ENCODE assay signal across 13 mouse cellular contexts in genomic region chr3:153276101-153276829, GRCm38 (mm10).
DNase-seq lines count a peak whose midpoint lies in the region; ATAC-seq lines count a peak whose summit lies in the region.
"Had no signal": no experiment of that assay in that cellular context is flagged by ENCODE, and none has a peak within 500 bp of the region (broad histone marks: within the 10 kb centered on the region; RNA-seq: fewer than 3 reads in every experiment).

No protein-coding gene starts in this region.

- H3K9me3 ChIP-seq in hindbrain, embryonic 12.5 days (replicated peaks) = peaks cover 15% of the 10 kb centered on the region
- peaks cover 16% of the 10 kb centered on the region for H3K9me3 ChIP-seq in midbrain, embryonic 13.5 days
- H3K9me3 ChIP-seq: liver, embryonic 13.5 days had no signal

- 62% methylated on average over 8 of the region's 8 CpGs for WGBS in hindbrain, embryonic 12.5 days
- WGBS in midbrain, embryonic 13.5 days = 56% methylated on average over 8 of the region's 8 CpGs

- peak overlapping the region; percentile 42 for H3K4me2 ChIP-seq in hindbrain, embryonic 12.5 days (replicated peaks)
- H3K4me2 ChIP-seq in midbrain, embryonic 13.5 days (replicated peaks) = peak overlapping the region; percentile 40
- H3K4me2 ChIP-seq: heart, embryonic 13.5 days; liver, embryonic 13.5 days had no signal

- H3K27me3 ChIP-seq in hindbrain, embryonic 12.5 days = no peaks in the 10 kb centered on the region
- peaks cover 11% of the 10 kb centered on the region for H3K27me3 ChIP-seq in midbrain, embryonic 13.5 days
- H3K27me3 ChIP-seq: heart, embryonic 13.5 days; liver, embryonic 13.5 days had no signal

- peak; percentile 66 for DNase-seq in CD4-positive, CD25-positive, alpha-beta regulatory T cell, adult 2 months (ENCODE audit: low read depth, low spot score)
- DNase-seq in ES-CJ7 (ENCODE audit: low read depth, low spot score) = peak; percentile 38
- DNase-seq in embryo, embryonic 10 days (ENCODE audit: low spot score) = no peak
- no peak for DNase-seq in embryo, embryonic 9.5 days (ENCODE audit: extremely low spot score)
- DNase-seq in thymus, postnatal 4 days = no peak
- DNase-seq: cerebellum, postnatal 25 days; layer of hippocampus, adult 9-11 months; liver, embryonic 13.5 days; thymus, adult 2 months had no signal

- peaks cover 23% of the 10 kb centered on the region for H3K4me1 ChIP-seq in hindbrain, embryonic 12.5 days
- peaks cover 35% of the 10 kb centered on the region for H3K4me1 ChIP-seq in midbrain, embryonic 13.5 days (replicated peaks)

- H3K4me3 ChIP-seq in hindbrain, embryonic 12.5 days = no peak overlapping the region
- no peak overlapping the region for H3K4me3 ChIP-seq in midbrain, embryonic 13.5 days (replicated peaks)
- H3K4me3 ChIP-seq: heart, embryonic 13.5 days; liver, embryonic 13.5 days had no signal

- H3K27ac ChIP-seq in hindbrain, embryonic 12.5 days = peak overlapping the region; percentile 85
- peak overlapping the region; percentile 79 for H3K27ac ChIP-seq in midbrain, embryonic 13.5 days
- H3K27ac ChIP-seq: heart, embryonic 13.5 days; liver, embryonic 13.5 days had no signal

- no peaks in the 10 kb centered on the region; the same call in 1 of the 2 replicates for H3K36me3 ChIP-seq in hindbrain, embryonic 12.5 days
- 0 out of 2 replicates have a peak, but pooled peaks cover 5% of the 10 kb centered on the region for H3K36me3 ChIP-seq in midbrain, embryonic 13.5 days
- H3K36me3 ChIP-seq: heart, embryonic 13.5 days; liver, embryonic 13.5 days had no signal

- no peak for ATAC-seq in hindbrain, embryonic 12.5 days (ENCODE audit: low FRiP score)
- no peak for ATAC-seq in midbrain, embryonic 13.5 days
- ATAC-seq: intestine, embryonic 16.5 days had no signal

- H3K9ac ChIP-seq in hindbrain, embryonic 12.5 days = no peak overlapping the region
- no peak overlapping the region for H3K9ac ChIP-seq in midbrain, embryonic 13.5 days (replicated peaks)
- H3K9ac ChIP-seq: heart, embryonic 13.5 days; liver, embryonic 13.5 days had no signal

Comparison
In these comparisons a context has a peak if more than half of its experiments do, and no peak if none do; other contexts are left out.
1. DNase-seq: peak in CD4-positive, CD25-positive, alpha-beta regulatory T cell, adult 2 months (single experiment) and ES-CJ7 (single experiment); none in embryo, embryonic 10 days (single experiment), embryo, embryonic 9.5 days (single experiment) and thymus, postnatal 4 days (single experiment).